Mouse (Mus musculus) thymus, adult 2 months (tissue): ENCODE measurements around the gene Ccdc142.

ENCODE experiments used
- CTCF ChIP-seq: fragments of 200-500 bp; IDR thresholded peaks from 2 replicates; pipeline ENCODE4 v1.5.1; 2012; ENCODE audit warnings: mild to moderate bottlenecking, control low read depth, low read length, moderate library complexity, borderline replicate concordance; ENCODE audit not compliant: control insufficient read depth, poor library complexity, insufficient read depth; ENCODE audit errors: extremely low read depth
- POLR2A ChIP-seq: fragments of 200-500 bp; IDR thresholded peaks from 2 replicates; pipeline ENCODE4 v1.6.1; 2012; ENCODE audit warnings: mild to moderate bottlenecking, low read length, control low read depth, moderate library complexity; ENCODE audit not compliant: control insufficient read depth, poor library complexity, insufficient read depth; ENCODE audit errors: extremely low read depth

GRCm38 (mm10) chr6:83077630-83078323 is 23.6 kb upstream of the Ccdc142 start, which contains the start of gene Pcgf1:
- TF ChIP-seq CTCF, result no peak
- no peak for TF ChIP-seq POLR2A
